Mouse (Mus musculus): ENCODE data around the gene Gm15448.
"Not testable (repeated sequence)": the region's sequence is repeated elsewhere in the genome, so short reads cannot be mapped to it uniquely, and the experiment has no call there.

The Gm15448 gene

DNA sequence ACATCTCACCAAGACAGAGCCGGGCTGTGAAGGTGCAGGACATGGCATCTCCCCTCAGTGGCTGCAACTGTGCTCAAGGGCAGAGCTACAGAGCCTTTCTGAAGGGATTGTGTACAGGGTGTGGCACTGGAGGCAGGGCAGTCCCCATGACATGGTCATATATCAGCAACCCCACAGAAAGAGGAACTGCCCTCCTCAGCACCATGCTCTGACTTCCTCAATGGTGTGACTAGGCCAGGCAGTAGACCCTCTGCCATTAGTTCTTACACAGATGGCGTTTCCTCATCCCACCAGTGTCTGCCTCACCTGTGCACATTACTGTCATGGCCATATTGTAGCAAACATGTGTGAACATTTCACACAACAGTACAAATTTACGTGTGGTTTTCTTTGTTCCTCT, at the start of gene Gm15448:
Gene Gm15448, minus strand, starts transcription at position 89 of the 400 bp plus-strand sequence.
- not testable (repeated sequence) for DNase-seq (ENCODE audit: low spot score in 2 of 2)

- DNase-seq (ENCODE audit: low spot score in 2 of 2), result not testable (repeated sequence)
These were observed 49.5 kb upstream of the Gm15448 start for GRCm38 (mm10) chr7:3875032-3875431.

- DNase-seq (ENCODE audit: low spot score in 2 of 2), result not testable (repeated sequence)
These were observed 19.5 kb upstream of the Gm15448 start, which contains the start of gene Pira2 for GRCm38 (mm10) chr7:3844951-3845350. Gene Pira2, minus strand, starts transcription at chr7:3845051.

GRCm38 (mm10) chr7:3837854-3838253, 12.4 kb upstream of the Gm15448 start:
- not testable (repeated sequence) for DNase-seq (ENCODE audit: low spot score in 2 of 2)

- DNase-seq (ENCODE audit: low spot score in 2 of 2), result not testable (repeated sequence)
These were observed 5.1 kb upstream of the Gm15448 start for GRCm38 (mm10) chr7:3830633-3831032.

GRCm38 (mm10) chr7:3811912-3812311, 13.6 kb downstream of the Gm15448 start:
- not testable (repeated sequence) for DNase-seq (ENCODE audit: low spot score in 2 of 2)

DNA sequence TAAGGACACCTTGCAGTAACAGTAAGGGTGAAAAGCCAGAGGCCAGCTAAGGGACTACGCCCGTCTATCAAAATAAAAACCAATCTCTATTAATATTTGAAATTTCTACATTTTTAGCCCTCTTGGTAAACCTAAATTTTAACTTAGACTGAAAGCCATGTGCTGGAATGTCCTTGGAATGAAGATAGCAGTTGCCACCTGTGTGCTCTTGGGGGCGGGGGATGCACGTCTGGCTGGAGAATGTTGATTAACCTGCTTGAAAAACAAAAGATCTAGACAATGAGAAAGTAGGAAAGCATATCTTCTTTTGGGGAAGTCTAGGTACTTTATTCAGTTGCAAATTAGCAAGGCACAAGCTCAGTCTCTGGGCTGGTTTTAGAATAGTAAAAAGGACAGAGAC, 22.6 kb downstream of the Gm15448 start:
- DNase-seq (ENCODE audit: low spot score in 2 of 2), result not testable (repeated sequence)

- DNase-seq (ENCODE audit: low spot score in 2 of 2), result not testable (repeated sequence)
These were observed 25.5 kb downstream of the Gm15448 start for GRCm38 (mm10) chr7:3799940-3800339.

DNA sequence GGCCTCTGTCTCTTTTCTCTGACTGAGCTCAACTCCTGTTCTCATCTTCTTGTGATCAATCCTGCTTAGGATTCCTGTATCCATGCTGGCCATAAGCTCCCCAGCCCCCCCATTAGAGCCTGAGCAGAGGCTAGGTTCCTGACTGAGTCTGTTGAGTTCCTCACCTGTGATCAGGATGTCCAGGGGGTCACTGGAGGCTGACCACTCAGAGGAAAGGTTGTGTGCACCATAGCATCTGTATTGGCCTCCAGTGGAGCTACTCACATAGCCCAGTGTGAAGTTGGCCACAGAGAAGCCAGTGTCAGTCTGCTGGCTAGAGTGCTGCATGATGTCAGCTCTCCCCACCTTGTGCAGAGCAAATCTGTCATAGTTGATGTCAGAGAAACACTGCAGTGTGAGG, 29.2 kb downstream of the Gm15448 start:
- DNase-seq (ENCODE audit: low spot score in 2 of 2), result not testable (repeated sequence)
